Mouse (Mus musculus) CH12.LX (cell line): ENCODE measurements around the gene Snhg11. TPM values are rescaled to one million over a fixed set of nuclear protein-coding genes. Genes with fewer than 3 reads are reported as not detected.

Source experiments
- DNase-seq: peaks from one replicate; pipeline ENCODE4 v3.0.0-alpha.2; 2013; ENCODE audit errors: extremely low read depth
- H3K27ac ChIP-seq: 2 replicates; pipeline ENCODE4 v1.5.1; 2012; ENCODE audit warnings: low read depth, mild to moderate bottlenecking, control low read depth, moderate library complexity; ENCODE audit not compliant: insufficient read depth
- H3K27me3 ChIP-seq: replicated peaks from 2 replicates; pipeline ENCODE3; 2012; ENCODE audit warnings: inconsistent platforms
- H3K36me3 ChIP-seq, 2 experiments: replicated peaks in 1 of 2; 2 replicates each; pipeline versions ENCODE3 to v1.6.1; 2012; ENCODE audit warnings: inconsistent platforms in 1 of 2, low read length in 1 of 2, mild to moderate bottlenecking in 1 of 2, mixed read lengths in 1 of 2, moderate library complexity in 1 of 2; ENCODE audit not compliant: control insufficient read depth in 1 of 2, insufficient read depth in 1 of 2
- H3K4me1 ChIP-seq, 2 experiments: 2 replicates each; pipeline ENCODE4 v1.6.1; 2012; ENCODE audit warnings: inconsistent platforms in 1 of 2, moderate library complexity in 1 of 2; ENCODE audit not compliant: insufficient read depth in 2 of 2, control insufficient read depth in 1 of 2
- H3K4me2 ChIP-seq: 2 replicates; pipeline ENCODE4 v1.6.1; 2012; ENCODE audit warnings: low read depth, mild to moderate bottlenecking, control low read depth; ENCODE audit not compliant: poor library complexity, insufficient read depth, severe bottlenecking
- H3K4me3 ChIP-seq, 3 experiments: fragments of 150-350 bp in 1 of 3; sonication (generic) in 1 of 3; replicated peaks in 1 of 3; 2 replicates each; pipeline versions ENCODE3 to v1.5.1; 2011 to 2012; ENCODE audit warnings: low read depth in 2 of 3, low read length in 2 of 3, mild to moderate bottlenecking in 2 of 3, moderate library complexity in 2 of 3, control low read depth in 1 of 3, improper control_type of control experiment in 1 of 3, inconsistent platforms in 1 of 3, mixed read lengths in 1 of 3; ENCODE audit not compliant: poor library complexity in 1 of 3
- H3K79me2 ChIP-seq: replicated peaks from 2 replicates; pipeline ENCODE4 v1.6.1; 2012; ENCODE audit warnings: mild to moderate bottlenecking, moderate library complexity; ENCODE audit not compliant: control insufficient read depth, poor library complexity, insufficient read depth, severe bottlenecking; ENCODE audit errors: extremely low read depth
- H3K9ac ChIP-seq: 2 replicates; pipeline ENCODE4 v1.6.1; 2012; ENCODE audit warnings: low read depth, mild to moderate bottlenecking, control low read depth, moderate library complexity; ENCODE audit not compliant: insufficient read depth
- H3K9me3 ChIP-seq: replicated peaks from 2 replicates; pipeline ENCODE3; 2012; ENCODE audit warnings: low read length, inconsistent platforms, mixed read lengths
- CHD1 ChIP-seq: IDR thresholded peaks from 2 replicates; pipeline ENCODE4 v1.6.1; 2012; ENCODE audit warnings: low read depth, low read length, improper control_type of control experiment, inconsistent platforms
- E2F4 ChIP-seq: IDR thresholded peaks from 2 replicates; pipeline ENCODE4 v1.6.1; 2011; ENCODE audit warnings: low read depth, low read length, improper control_type of control experiment; ENCODE audit not compliant: insufficient replicate concordance
- ELF1 ChIP-seq: IDR thresholded peaks from 2 replicates; pipeline ENCODE4 v1.6.1; 2014; ENCODE audit warnings: low read depth, mild to moderate bottlenecking, inconsistent platforms, low read length, improper control_type of control experiment
- EP300 ChIP-seq: IDR thresholded peaks from 2 replicates; pipeline ENCODE4 v1.6.1; 2011; ENCODE audit warnings: low read length, improper control_type of control experiment
- JUND ChIP-seq: conservative IDR thresholded peaks from 2 replicates; pipeline ENCODE4 v1.6.1; 2011; ENCODE audit warnings: low read depth, low read length, improper control_type of control experiment
- KAT2A ChIP-seq: IDR thresholded peaks from 2 replicates; pipeline ENCODE4 v1.6.1; 2012; ENCODE audit warnings: low read length, improper control_type of control experiment, inconsistent platforms; ENCODE audit not compliant: insufficient replicate concordance
- MAX ChIP-seq: IDR thresholded peaks from 2 replicates; pipeline ENCODE4 v1.6.1; 2011; ENCODE audit warnings: low read length, improper control_type of control experiment
- MAZ ChIP-seq: IDR thresholded peaks from 2 replicates; pipeline ENCODE4 v1.6.1; 2012; ENCODE audit warnings: low read depth, mild to moderate bottlenecking, inconsistent platforms, low read length, improper control_type of control experiment, moderate library complexity
- MEF2A ChIP-seq: IDR thresholded peaks from 2 replicates; pipeline ENCODE4 v1.6.1; 2014; ENCODE audit warnings: low read depth, mild to moderate bottlenecking, inconsistent platforms, low read length, improper control_type of control experiment, borderline replicate concordance
- NRF1 ChIP-seq: IDR thresholded peaks from 2 replicates; pipeline ENCODE4 v1.6.1; 2014; ENCODE audit warnings: low read depth, mild to moderate bottlenecking, inconsistent platforms, low read length, improper control_type of control experiment, moderate library complexity
- POLR2A ChIP-seq: IDR thresholded peaks from 2 replicates; pipeline ENCODE4 v1.6.1; 2011; ENCODE audit warnings: low read depth, mild to moderate bottlenecking, improper control_type of control experiment, low read length
- POLR2AphosphoS2 ChIP-seq: IDR thresholded peaks from 2 replicates; pipeline ENCODE4 v1.6.1; 2011; ENCODE audit warnings: low read depth, low read length, improper control_type of control experiment
- RAD21 ChIP-seq: IDR thresholded peaks from 2 replicates; pipeline ENCODE4 v1.6.1; 2011; ENCODE audit warnings: low read depth, mild to moderate bottlenecking, low read length, improper control_type of control experiment, moderate library complexity
- RCOR1 ChIP-seq: conservative IDR thresholded peaks from 2 replicates; pipeline ENCODE4 v1.6.1; 2012; ENCODE audit warnings: low read depth, mild to moderate bottlenecking, inconsistent platforms, low read length, improper control_type of control experiment
- SIN3A ChIP-seq: IDR thresholded peaks from 2 replicates; pipeline ENCODE4 v1.6.1; 2012; ENCODE audit warnings: low read length, improper control_type of control experiment, inconsistent platforms
- TBP ChIP-seq: conservative IDR thresholded peaks from 2 replicates; pipeline ENCODE4 v1.6.1; 2011; ENCODE audit warnings: low read depth, low read length, improper control_type of control experiment
- UBTF ChIP-seq: IDR thresholded peaks from 2 replicates; pipeline ENCODE4 v1.6.1; 2012; ENCODE audit warnings: low read depth, mild to moderate bottlenecking, inconsistent platforms, low read length, improper control_type of control experiment, moderate library complexity
- USF2 ChIP-seq: conservative IDR thresholded peaks from 2 replicates; pipeline ENCODE4 v1.6.1; 2011; ENCODE audit warnings: low read depth, low read length, improper control_type of control experiment
- ZNF384 ChIP-seq: IDR thresholded peaks from 2 replicates; pipeline ENCODE4 v1.6.1; 2012; ENCODE audit warnings: low read depth, low read length, improper control_type of control experiment, inconsistent platforms
- dilution Hi-C: fragments of 300-500 bp; cut with MboI; formaldehyde crosslinking; loops from 2 replicates; pipeline ENCODE4 v1.14.3; 2020; ENCODE audit warnings: low sequenced_read_pairs; ENCODE audit not compliant: extremely low pct_unique_long_range_greater_than_20kb, extremely low pct_ligation_motif_present
- in situ Hi-C: fragments of 300-500 bp; cut with MboI; formaldehyde crosslinking; loops from 3 replicates; pipeline ENCODE4 v1.14.3; 2019; ENCODE audit warnings: low sequenced_read_pairs, low pct_ligation_motif_present, low pct_unique_long_range_greater_than_20kb, mixed read lengths
- polyA plus RNA-seq: library from polyadenylated mRNA; unstranded; fragments of >175 nt; gene quantifications from 2 replicates; pipeline ENCODE4 v1.2.1, GENCODE M21; 2012; ENCODE audit warnings: low read depth; ENCODE audit not compliant: insufficient read length
- total RNA-seq, 2 experiments: library from RNA; depleted of rRNA; stranded (reverse); fragments of 300-350 nt in 1 of 2; fragments of >200 nt in 1 of 2; gene quantifications; 2 replicates each; pipeline ENCODE4 v1.2.3; 2012 to 2014

The Snhg11 gene
- total and polyA plus RNA-seq, 3 experiments: 0.04 to 0.13 TPM; not detected in 1

- peaks cover 0 to 4% of the 10 kb centered on the region in 2 experiments; a peak in 2 of 4 replicates for H3K4me1 ChIP-seq
- dilution Hi-C loops: no loop called here
Observed at GRCm38 (mm10) chr2:158418663-158419062, 43.2 kb downstream of the Snhg11 start.

More at GRCm38 (mm10) chr2:158418663-158419062, 43.2 kb downstream of the Snhg11 start:
- Histone ChIP-seq H3K9me3 (no peaks in the 10 kb centered on the region), H3K9ac (no peak overlapping the region), H3K4me2 (no peak overlapping the region), H3K36me3 (peaks cover 2 to 20% of the 10 kb centered on the region in 2 experiments), H3K27ac (no peak overlapping the region), H3K79me2 (peaks cover 5% of the 10 kb centered on the region; the same call in 1 of the 2 replicates), H3K27me3 (no peaks in the 10 kb centered on the region), H3K4me3 (no peak overlapping the region)
- TF ChIP-seq JUND (no peak), RAD21 (no peak), E2F4 (no peak), SIN3A (no peak), MEF2A (no peak), TBP (no peak), EP300 (no peak), CHD1 (no peak), NRF1 (no peak), RCOR1 (no peak), UBTF (no peak), USF2 (no peak), MAX (no peak), ZNF384 (no peak), ELF1 (no peak), POLR2A (no peak), KAT2A (no peak), MAZ (no peak), POLR2AphosphoS2 (no peak)
- DNase-seq: no peak
- in situ Hi-C loops: no loop called here

Other genes with a start within 250 kb of the Snhg11 start
- 0.04 and 0.08 TPM in 2 replicates for gene Tgm2, start 229.2 kb upstream of the Snhg11 start, total RNA-seq (2012; rRNA removed)
- 0.09 and 0.50 TPM in 2 replicates for gene Tgm2, start 229.2 kb upstream of the Snhg11 start, total RNA-seq (2014; rRNA removed)
- gene Tgm2, start 229.2 kb upstream of the Snhg11 start, polyA plus RNA-seq: 0.21 and 0.72 TPM in 2 replicates
- gene D630003M21Rik, start 146.4 kb upstream of the Snhg11 start, total RNA-seq (2012; rRNA removed): 0.29 and 0.93 TPM in 2 replicates
- gene D630003M21Rik, start 146.4 kb upstream of the Snhg11 start, total RNA-seq (2014; rRNA removed): 1.1 and 1.4 TPM in 2 replicates
- gene D630003M21Rik, start 146.4 kb upstream of the Snhg11 start, polyA plus RNA-seq: 0.20 and 0.23 TPM in 2 replicates
- 0.17 and 0.21 TPM in 2 replicates for gene Bpi, start 117.5 kb upstream of the Snhg11 start, total RNA-seq (2012; rRNA removed)
- 0.46 and 0.81 TPM in 2 replicates for gene Bpi, start 117.5 kb upstream of the Snhg11 start, total RNA-seq (2014; rRNA removed)
- 0.14 and 0.51 TPM in 2 replicates for gene Bpi, start 117.5 kb upstream of the Snhg11 start, polyA plus RNA-seq
- 0.04 TPM in 1 of 2 replicates, not detected in the other for gene Lbp, start 69.1 kb upstream of the Snhg11 start, total RNA-seq (2012; rRNA removed)
- 0.30 TPM in 1 of 2 replicates, not detected in the other for gene Lbp, start 69.1 kb upstream of the Snhg11 start, total RNA-seq (2014; rRNA removed)
- 0.27 TPM in 1 of 2 replicates, not detected in the other for gene Lbp, start 69.1 kb upstream of the Snhg11 start, polyA plus RNA-seq
- 11.9 and 12.9 TPM in 2 replicates for gene Ralgapb, start 34.2 kb downstream of the Snhg11 start, total RNA-seq (2012; rRNA removed)
- gene Ralgapb, start 34.2 kb downstream of the Snhg11 start, total RNA-seq (2014; rRNA removed): 10.7 and 11.4 TPM in 2 replicates
- 13.6 and 18.4 TPM in 2 replicates for gene Ralgapb, start 34.2 kb downstream of the Snhg11 start, polyA plus RNA-seq
- gene Adig, start 127.0 kb downstream of the Snhg11 start, total RNA-seq (2012; rRNA removed): not detected in 2 replicates
- gene Adig, start 127.0 kb downstream of the Snhg11 start, total RNA-seq (2014; rRNA removed): not detected in 2 replicates
- gene Adig, start 127.0 kb downstream of the Snhg11 start, polyA plus RNA-seq: not detected in 2 replicates
- not detected in 2 replicates for gene Arhgap40, start 137.2 kb downstream of the Snhg11 start, total RNA-seq (2012; rRNA removed)
- not detected in 2 replicates for gene Arhgap40, start 137.2 kb downstream of the Snhg11 start, total RNA-seq (2014; rRNA removed)
- not detected in 2 replicates for gene Arhgap40, start 137.2 kb downstream of the Snhg11 start, polyA plus RNA-seq
- not detected in 2 replicates for gene Slc32a1, start 235.1 kb downstream of the Snhg11 start, total RNA-seq (2012; rRNA removed)
- gene Slc32a1, start 235.1 kb downstream of the Snhg11 start, total RNA-seq (2014; rRNA removed): not detected in 2 replicates
- gene Slc32a1, start 235.1 kb downstream of the Snhg11 start, polyA plus RNA-seq: not detected in 2 replicates
- 20.3 and 24.0 TPM in 2 replicates for gene Actr5, start 249.2 kb downstream of the Snhg11 start, total RNA-seq (2012; rRNA removed)
- 13.9 and 14.4 TPM in 2 replicates for gene Actr5, start 249.2 kb downstream of the Snhg11 start, total RNA-seq (2014; rRNA removed)
- gene Actr5, start 249.2 kb downstream of the Snhg11 start, polyA plus RNA-seq: 14.6 and 19.8 TPM in 2 replicates